Mouse (Mus musculus) small intestine, adult 2 months (tissue): ENCODE data around the gene Sgpl1.

ENCODE experiments used
- CTCF ChIP-seq: fragments of 200-500 bp; IDR thresholded peaks from 2 replicates; pipeline ENCODE4 v1.5.1; 2012; ENCODE audit warnings: low read depth, mild to moderate bottlenecking, control low read depth, inconsistent platforms, low read length, moderate library complexity, mixed read lengths; ENCODE audit not compliant: insufficient replicate concordance, insufficient read length; ENCODE audit errors: extremely low read depth
- POLR2A ChIP-seq: fragments of 200-500 bp; IDR thresholded peaks from 2 replicates; pipeline ENCODE4 v1.6.1; 2012; ENCODE audit warnings: low read depth, mild to moderate bottlenecking, control low read depth, inconsistent platforms, low read length, moderate library complexity

GRCm38 (mm10) chr10:61063271-61063864 is 84.1 kb downstream of the Sgpl1 start:
- TF ChIP-seq CTCF (no peak), POLR2A (no peak)
